Mouse (Mus musculus) adrenal gland, adult (tissue): ENCODE measurements around the gene Large2.
A peak's percentile ranks its signal among the peaks of the same experiment; 100 is the strongest.

Source experiments
- DNase-seq, 2 experiments: peaks; one replicate each; pipeline ENCODE4 v3.0.0; 2022 to 2023; ENCODE audit warnings: low spot score in 1 of 2; ENCODE audit not compliant: inconsistent age in 2 of 2

Large2 gene

DNA sequence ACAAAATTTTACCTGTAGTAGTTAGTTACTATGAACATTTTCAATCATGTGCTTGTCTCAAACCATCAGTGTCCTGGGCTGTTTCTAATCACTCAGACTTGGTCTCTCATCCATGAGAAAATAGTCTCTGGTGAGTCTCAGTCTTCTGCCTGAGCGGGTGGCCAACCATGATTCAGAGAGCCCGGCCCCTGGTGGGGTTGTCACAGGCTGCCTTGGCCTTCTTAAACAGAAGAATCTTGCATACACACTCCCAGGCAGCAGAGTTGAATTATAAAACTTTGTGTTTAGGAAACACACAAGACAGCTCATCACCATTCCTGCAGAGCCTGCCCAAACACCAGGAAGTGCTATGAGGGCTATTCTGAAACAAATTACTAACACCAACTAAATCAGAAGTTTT lies 42.8 kb downstream of the Large2 start:
- peak in 1 of 2 experiments; percentile 68 for DNase-seq

DNA sequence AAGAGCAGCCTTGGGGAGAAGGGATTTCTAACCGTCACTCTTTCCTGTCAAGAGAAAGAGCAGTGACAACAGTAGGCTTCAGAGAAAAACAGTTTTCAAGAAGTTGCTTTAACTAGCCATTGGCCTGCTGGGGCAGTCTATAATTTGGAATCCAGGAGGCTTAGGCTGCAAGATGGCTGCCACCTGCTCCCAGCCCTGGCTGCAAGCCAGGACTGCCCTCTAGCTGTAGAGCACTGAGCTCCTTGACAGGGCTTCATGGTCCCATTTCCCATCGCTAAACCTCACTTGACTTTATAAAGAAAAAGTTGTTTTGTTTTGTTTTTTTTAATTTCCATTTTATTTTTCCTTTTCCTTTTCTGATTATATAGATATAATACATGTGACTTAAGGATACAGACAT lies 43.3 kb downstream of the Large2 start:
- peak in 1 of 2 experiments; percentile 50 for DNase-seq

DNA sequence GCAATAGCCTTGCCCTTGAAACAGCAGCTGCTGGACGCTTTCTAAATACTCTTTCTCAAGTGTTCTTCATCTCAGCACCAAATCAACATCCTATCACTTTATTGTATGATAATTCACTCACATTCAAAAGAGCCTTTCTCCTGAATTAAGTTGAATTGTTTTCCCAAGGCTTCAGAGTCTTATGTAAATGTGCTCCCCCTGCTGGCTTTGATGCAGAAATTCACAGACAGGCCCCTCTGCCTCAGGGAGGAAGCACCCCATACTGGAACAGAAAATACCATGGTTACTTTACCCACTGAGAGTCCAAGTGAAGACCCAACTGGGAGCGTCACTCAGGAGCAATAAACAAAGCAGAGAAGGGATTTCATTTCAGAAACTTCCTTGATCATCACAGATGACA lies 43.8 kb downstream of the Large2 start:
- DNase-seq: peak; percentile 17 to 80

DNA sequence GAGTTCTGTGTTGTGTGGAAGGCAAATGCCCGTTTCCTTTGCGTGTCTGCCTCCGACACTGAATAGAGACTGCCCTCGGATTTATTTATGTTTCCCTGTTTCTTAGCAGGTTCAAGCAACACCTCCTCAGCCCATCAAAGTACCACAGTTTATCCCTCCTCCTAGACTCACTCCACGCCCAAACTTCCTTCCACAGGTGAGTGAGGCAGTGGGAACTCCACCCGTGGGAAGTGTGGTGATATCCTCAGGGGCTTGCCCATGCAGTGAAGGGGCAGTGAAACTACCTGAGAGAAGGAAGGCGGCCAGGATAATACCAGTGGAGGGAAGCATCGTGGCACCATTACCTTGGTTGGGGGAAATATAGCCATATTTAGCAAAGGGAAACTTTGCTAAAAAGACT lies 46.5 kb downstream of the Large2 start:
- no peak for DNase-seq

DNA sequence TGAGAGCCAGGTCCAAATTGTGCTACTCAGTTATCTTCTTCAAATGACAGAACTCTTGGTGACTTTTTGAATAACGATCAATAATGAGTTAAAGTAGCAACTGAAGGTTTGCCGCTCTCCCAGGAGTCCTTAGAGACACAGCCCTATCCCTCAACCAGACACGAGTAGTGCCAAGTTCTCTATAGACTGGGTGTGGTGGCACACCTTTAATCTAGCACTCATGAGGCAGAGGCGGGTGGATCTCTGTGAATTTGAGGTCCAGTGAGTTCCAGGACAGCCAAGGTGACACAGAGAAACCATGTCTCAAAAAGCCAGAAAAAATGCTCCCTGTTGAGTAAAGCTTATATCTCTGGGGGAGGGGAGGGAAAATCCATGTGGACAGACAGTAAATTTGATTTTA lies 47.1 kb downstream of the Large2 start:
- no peak for DNase-seq

DNA sequence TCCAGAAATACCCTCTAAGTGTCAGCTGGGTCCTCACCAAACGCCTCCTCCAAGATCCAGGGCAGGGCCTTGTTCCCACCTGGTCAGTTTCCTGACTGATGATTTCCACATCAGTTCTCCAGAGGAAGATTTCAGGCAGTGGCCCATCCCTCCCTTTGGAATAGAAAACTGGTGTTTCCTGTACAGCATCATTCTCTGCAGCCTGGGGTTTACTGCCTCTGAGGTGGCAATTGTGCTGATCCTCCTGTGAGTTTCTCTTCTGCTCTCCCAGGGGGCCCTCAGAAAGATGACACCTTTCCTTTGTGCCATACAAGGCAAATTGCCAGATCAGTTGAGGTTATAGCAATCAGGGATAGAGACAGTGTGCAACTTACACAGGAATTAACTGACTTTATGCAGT lies 48.4 kb downstream of the Large2 start:
- no peak for DNase-seq

DNA sequence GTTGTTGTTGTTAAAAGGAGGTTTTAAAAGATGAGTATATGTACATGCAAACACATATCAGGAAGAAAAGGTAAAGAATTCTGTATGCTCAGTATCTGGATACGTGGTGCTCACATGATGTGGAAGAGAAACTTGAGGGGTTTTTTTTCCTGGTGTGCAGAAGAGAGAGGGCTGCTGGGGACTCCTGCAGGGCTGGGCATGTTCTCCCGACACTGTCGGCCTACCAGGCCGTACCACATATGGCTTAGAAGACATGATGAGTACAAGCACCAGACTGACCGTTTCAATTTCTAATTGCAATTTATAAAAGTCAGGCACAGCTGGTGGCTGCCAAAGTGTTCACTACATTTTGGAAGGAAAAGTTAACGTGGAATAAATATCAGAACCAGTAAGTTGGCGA lies 49.0 kb downstream of the Large2 start:
- no peak for DNase-seq

DNA sequence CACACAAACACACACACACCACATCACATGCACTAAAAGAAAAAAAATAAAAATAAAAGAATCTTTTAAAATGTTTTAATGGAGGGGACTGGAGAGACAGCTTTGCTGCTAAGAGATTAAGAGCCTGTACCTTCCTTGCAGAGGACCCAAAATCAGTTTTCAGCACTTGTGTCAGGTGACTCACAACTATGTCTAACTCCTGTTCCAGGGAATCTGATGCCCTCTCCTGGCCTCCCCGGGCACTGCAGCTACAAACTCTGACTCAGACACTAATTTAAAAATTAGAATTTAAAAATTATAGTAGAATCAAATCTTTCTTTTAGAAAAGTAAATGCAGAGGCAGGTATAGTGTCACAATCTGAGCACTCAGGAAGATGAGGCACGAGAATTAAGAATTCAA lies 52.0 kb downstream of the Large2 start:
- DNase-seq: peak in 1 of 2 experiments; percentile 70

DNA sequence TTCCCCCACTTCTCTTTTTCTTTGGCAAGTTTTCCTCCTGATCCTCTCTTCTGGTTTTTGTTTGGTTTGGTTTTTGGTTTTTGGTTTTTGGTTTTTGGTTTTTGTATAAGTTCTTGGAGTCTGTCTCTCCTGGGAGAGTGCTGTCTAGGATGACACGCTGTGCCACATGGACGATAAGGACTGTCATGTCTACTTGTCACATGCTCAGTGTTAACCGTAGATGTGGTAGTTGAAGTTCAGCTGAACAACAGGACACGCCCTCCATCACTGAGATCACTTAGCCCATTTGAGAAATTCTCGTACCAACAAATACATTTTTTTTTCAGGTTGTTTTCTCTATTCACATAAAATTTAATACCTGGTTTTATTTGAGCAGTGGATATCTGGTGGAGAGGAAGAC lies 57.4 kb downstream of the Large2 start:
- DNase-seq: no peak

DNA sequence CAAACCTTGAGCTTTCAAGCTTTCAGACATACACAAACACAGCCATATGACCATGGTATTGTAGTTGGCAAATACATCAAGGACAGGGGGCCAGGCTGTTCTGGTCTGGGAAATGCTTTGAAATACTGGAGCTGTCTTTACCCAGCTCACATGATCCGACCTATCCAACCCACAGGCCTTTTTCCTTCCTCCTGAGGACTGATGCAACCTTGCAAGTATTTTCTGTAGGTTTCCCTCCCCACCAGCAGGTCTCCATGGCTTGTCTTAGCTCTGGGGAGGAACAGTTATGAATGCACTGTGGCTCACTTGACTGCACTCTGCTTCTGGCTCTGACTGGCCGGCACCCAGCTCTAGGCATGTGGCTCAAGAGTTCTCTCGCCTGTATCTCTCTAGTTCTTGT lies 58.0 kb downstream of the Large2 start:
- peak in 1 of 2 experiments; percentile 46 for DNase-seq
